Mouse (Mus musculus): ENCODE data around the gene Cacng6. TPM values are rescaled to one million over a fixed set of nuclear protein-coding genes. Genes with fewer than 3 reads are reported as not detected.

Cacng6 gene
- 0.56 TPM in 1 of 2 replicates, not detected in the other for polyA plus RNA-seq (2012; ENCODE audit: low replicate concordance)

GRCm38 (mm10) chr7:3423895-3424294, at the start of gene Cacng6:
Cacng6 (plus strand) TSS chr7:3424195.

DNA sequence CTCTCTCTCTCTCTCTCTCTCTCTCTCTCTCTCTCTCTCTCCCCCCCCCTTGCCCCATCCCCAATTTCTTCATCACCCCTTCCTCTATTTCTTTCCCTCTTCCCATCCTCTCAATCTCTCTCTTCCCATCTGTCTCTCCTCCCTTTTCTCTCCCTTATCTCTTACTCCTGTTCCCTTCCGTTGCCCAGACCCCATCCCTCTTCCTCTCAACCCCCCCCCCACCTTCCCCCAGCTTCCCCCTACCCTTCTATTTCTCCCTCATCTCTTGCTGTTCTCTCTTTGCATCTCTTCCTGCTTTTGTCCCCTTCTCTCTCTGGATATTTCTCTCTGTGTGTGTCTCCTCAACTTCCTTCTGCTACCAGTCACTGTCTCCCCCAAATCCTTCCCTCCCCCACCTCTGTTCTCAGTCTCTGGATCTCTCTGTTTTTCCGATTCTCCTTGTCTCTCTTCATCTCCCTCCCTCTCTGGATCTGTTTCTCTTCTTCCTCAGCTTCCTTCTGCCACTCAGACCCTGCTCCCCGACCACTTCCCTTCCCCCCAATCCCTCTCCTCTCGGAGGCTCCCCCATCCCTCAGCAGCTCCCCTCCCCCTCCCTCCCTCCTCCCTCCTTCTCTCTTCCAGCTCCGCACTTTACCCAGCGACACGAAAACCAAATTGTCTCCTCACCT, 33.4 kb upstream of the Cacng6 start, which contains the start of gene Cacng8:
TSS of gene Cacng8 (plus strand) at position 271 of the 668 bp plus-strand sequence.

Other genes with a start within 250 kb of the Cacng6 start
- gene Nlrp12, start 174.5 kb upstream of the Cacng6 start, polyA plus RNA-seq (2012; ENCODE audit: low replicate concordance): 0.72 and 1.1 TPM in 2 replicates
- 16.6 and 20.0 TPM in 2 replicates for gene Myadm, start 135.1 kb upstream of the Cacng6 start, polyA plus RNA-seq (2012; ENCODE audit: low replicate concordance)
- gene Prkcg, start 135.0 kb upstream of the Cacng6 start, polyA plus RNA-seq (2012; ENCODE audit: low replicate concordance): 2.6 and 5.5 TPM in 2 replicates
- gene Cacng7, start 91.2 kb upstream of the Cacng6 start, polyA plus RNA-seq (2012; ENCODE audit: low replicate concordance): 0.08 and 0.13 TPM in 2 replicates
- gene Cacng8, start 33.5 kb upstream of the Cacng6 start, polyA plus RNA-seq (2012; ENCODE audit: low replicate concordance): 2.0 and 8.2 TPM in 2 replicates
- 0.34 and 0.93 TPM in 2 replicates for gene Tarm1, start 78.4 kb downstream of the Cacng6 start, polyA plus RNA-seq (2012; ENCODE audit: low replicate concordance)
- not detected in 2 replicates for gene Oscar, start 192.0 kb downstream of the Cacng6 start, polyA plus RNA-seq (2012; ENCODE audit: low replicate concordance)
- 27.0 and 40.6 TPM in 2 replicates for gene Ndufa3, start 193.2 kb downstream of the Cacng6 start, polyA plus RNA-seq (2012; ENCODE audit: low replicate concordance)
- 20.6 and 34.3 TPM in 2 replicates for gene Tfpt, start 205.7 kb downstream of the Cacng6 start, polyA plus RNA-seq (2012; ENCODE audit: low replicate concordance)
- 11.3 and 22.6 TPM in 2 replicates for gene Prpf31, start 205.8 kb downstream of the Cacng6 start, polyA plus RNA-seq (2012; ENCODE audit: low replicate concordance)
- gene Cnot3, start 221.1 kb downstream of the Cacng6 start, polyA plus RNA-seq (2012; ENCODE audit: low replicate concordance): 337 and 537 TPM in 2 replicates
- 12.3 and 12.7 TPM in 2 replicates for gene Leng1, start 241.6 kb downstream of the Cacng6 start, polyA plus RNA-seq (2012; ENCODE audit: low replicate concordance)

Measured in hematopoietic multipotent progenitor cell, adult 10-12 weeks (in vitro differentiated cells).